In genomic region chr4:118108779-118109178, GRCm38 (mm10) we compare ENCODE assay signal across 11 mouse cellular contexts. TPM values are rescaled to one million over a fixed set of nuclear protein-coding genes. Genes with fewer than 3 reads are reported as not detected.
DNase-seq lines count a peak whose midpoint lies in the region; ATAC-seq lines count a peak whose summit lies in the region.
"Had no signal": no experiment of that assay in that cellular context is flagged by ENCODE, and none has a peak within 500 bp of the region (broad histone marks: within the 10 kb centered on the region; RNA-seq: fewer than 3 reads in every experiment).

No protein-coding gene starts in this region.

- H3K4me2 ChIP-seq in liver, embryonic 15.5 days = peak overlapping the region; percentile 51
- no peak overlapping the region for H3K4me2 ChIP-seq in midbrain, embryonic 11.5 days

- 44% methylated on average over 7 of the region's 7 CpGs for WGBS in liver, embryonic 15.5 days (ENCODE audit: insufficient replicate concordance)
- 74% methylated on average over 7 of the region's 7 CpGs for WGBS in midbrain, embryonic 11.5 days

- peak; percentile 14 for DNase-seq in adrenal gland, postnatal 10 days
- no peak for DNase-seq in adrenal gland, adult 18-20 months (ENCODE audit: low spot score in 2 of 2)
- DNase-seq in urinary bladder, postnatal 14 days (ENCODE audit: low spot score) = peak; percentile 61
- no peak for DNase-seq in urinary bladder, postnatal 4 days (ENCODE audit: low spot score in 2 of 2)
- no peak for DNase-seq in left cerebral cortex, postnatal 4 days
- no peak for DNase-seq in left cerebral cortex, adult 18-20 months (ENCODE audit: low spot score in 2 of 2)
- DNase-seq in midbrain, embryonic 11.5 days (ENCODE audit: low spot score, missing footprints) = no peak
- DNase-seq: thymus, adult 18-20 months had no signal

- no peaks in the 10 kb centered on the region for H3K9me3 ChIP-seq in liver, embryonic 15.5 days (replicated peaks)
- H3K9me3 ChIP-seq in midbrain, embryonic 11.5 days (ENCODE audit: control insufficient read depth, low read length) = no peaks in the 10 kb centered on the region
- H3K9me3 ChIP-seq: midbrain, embryonic 10.5 days had no signal

- H3K4me3 ChIP-seq in liver, embryonic 15.5 days (replicated peaks) = no peak overlapping the region
- H3K4me3 ChIP-seq in midbrain, embryonic 11.5 days (ENCODE audit: low read depth, low read length) = no peak overlapping the region
- H3K4me3 ChIP-seq: layer of hippocampus, adult 2 months; midbrain, embryonic 10.5 days had no signal

- no peaks in the 10 kb centered on the region; the same call in 1 of the 2 replicates for H3K36me3 ChIP-seq in liver, embryonic 15.5 days (replicated peaks)
- H3K36me3 ChIP-seq in midbrain, embryonic 11.5 days (ENCODE audit: control insufficient read depth, insufficient read depth, low read length) = no peaks in the 10 kb centered on the region

- H3K9ac ChIP-seq in liver, embryonic 15.5 days = peak overlapping the region; percentile 5; the same call in 1 of the 2 replicates
- H3K9ac ChIP-seq in midbrain, embryonic 11.5 days (ENCODE audit: low read length) = no peak overlapping the region

- intact Hi-C loops in left cerebral cortex, postnatal 4 days (cut with DNase I) = no loop called here

- no peak for ATAC-seq in liver, embryonic 15.5 days (ENCODE audit: insufficient read depth)
- no peak for ATAC-seq in midbrain, embryonic 11.5 days (ENCODE audit: low FRiP score)

- H3K4me1 ChIP-seq in liver, embryonic 15.5 days (replicated peaks) = peaks cover 30% of the 10 kb centered on the region
- H3K4me1 ChIP-seq in midbrain, embryonic 11.5 days (ENCODE audit: control insufficient read depth, insufficient read depth, low read length) = no peaks in the 10 kb centered on the region

- H3K27ac ChIP-seq in liver, embryonic 15.5 days (replicated peaks) = peak overlapping the region; percentile 63
- H3K27ac ChIP-seq in midbrain, embryonic 11.5 days (ENCODE audit: low read depth, low read length) = no peak overlapping the region
- H3K27ac ChIP-seq: layer of hippocampus, adult 2 months; midbrain, embryonic 10.5 days had no signal

- no peaks in the 10 kb centered on the region for H3K27me3 ChIP-seq in liver, embryonic 15.5 days
- no peaks in the 10 kb centered on the region for H3K27me3 ChIP-seq in midbrain, embryonic 11.5 days (ENCODE audit: control insufficient read depth, insufficient read depth, low read length)

RNA-seq across cellular contexts. Expression of gene St3gal3, which starts 25.9 kb away (rescaled TPM):
- total RNA-seq in adrenal gland, postnatal 10 days (2021) = 10 to 100 TPM; 30.5 to 32.0 TPM
- total RNA-seq in adrenal gland, adult 18-20 months (2021) = 10 to 100 TPM; 37.4 to 40.5 TPM
- polyA plus RNA-seq in liver, embryonic 15.5 days (2015; fragmentation: Nextera tagmentation; extraction: Ambion mirVana) = 2.0 and 2.2 TPM in 2 replicates
- total RNA-seq in left cerebral cortex, postnatal 4 days (2021) = 10 to 100 TPM; 36.7 to 38.7 TPM
- 10 to 100 TPM; 45.8 to 51.2 TPM for total RNA-seq in left cerebral cortex, adult 18-20 months (2021)
- 3.6 and 5.7 TPM in 2 replicates for polyA plus RNA-seq in midbrain, embryonic 11.5 days (2014; fragmentation: Nextera tagmentation; extraction: Ambion mirVana)

Comparison
In these comparisons a context has a peak if more than half of its experiments do, and no peak if none do; other contexts are left out.
1. DNase-seq: peak in adrenal gland, postnatal 10 days (single experiment) and urinary bladder, postnatal 14 days (single experiment); none in adrenal gland, adult 18-20 months (0 of 2), urinary bladder, postnatal 4 days (0 of 2), left cerebral cortex, postnatal 4 days (single experiment), left cerebral cortex, adult 18-20 months (0 of 2) and midbrain, embryonic 11.5 days (single experiment).